Mouse (Mus musculus) limb, embryonic 15.5 days (tissue): ENCODE measurements around the gene Nav2. TPM values are rescaled to one million over a fixed set of nuclear protein-coding genes. Genes with fewer than 3 reads are reported as not detected.

ENCODE experiments used
- ATAC-seq: fragments of 200-750 bp; cut with Nextera tagmentation; 2 replicates; pipeline ENCODE4 v1.8.0; 2017; ENCODE audit warnings: low read depth, moderate TSS enrichment; ENCODE audit not compliant: insufficient number of reproducible peaks, low FRiP score, low TSS enrichment
- H3K27ac ChIP-seq: fragments of 300-500 bp; sonication (generic); 2 replicates; pipeline ENCODE4 v1.5.1; 2015; ENCODE audit warnings: moderate library complexity, mild to moderate bottlenecking, inconsistent platforms
- H3K27me3 ChIP-seq: fragments of 300-500 bp; sonication (generic); 2 replicates; pipeline ENCODE4 v1.6.1; 2015; ENCODE audit warnings: inconsistent platforms
- H3K36me3 ChIP-seq: fragments of 300-500 bp; sonication (generic); 2 replicates; pipeline ENCODE4 v1.6.1; 2015; ENCODE audit warnings: inconsistent platforms
- H3K4me1 ChIP-seq: fragments of 300-500 bp; sonication (generic); 2 replicates; pipeline ENCODE4 v1.6.1; 2015; ENCODE audit warnings: inconsistent platforms
- H3K4me2 ChIP-seq: fragments of 300-500 bp; sonication (generic); 2 replicates; pipeline ENCODE4 v1.6.1; 2015; ENCODE audit warnings: mild to moderate bottlenecking, inconsistent platforms
- H3K4me3 ChIP-seq: fragments of 300-500 bp; sonication (generic); 2 replicates; pipeline ENCODE4 v1.5.1; 2015; ENCODE audit warnings: mild to moderate bottlenecking, inconsistent platforms
- H3K9ac ChIP-seq: fragments of 300-500 bp; sonication (generic); 2 replicates; pipeline ENCODE4 v1.6.1; 2015; ENCODE audit warnings: inconsistent platforms
- H3K9me3 ChIP-seq: fragments of 300-500 bp; sonication (generic); 2 replicates; pipeline ENCODE4 v1.6.1; 2016; ENCODE audit warnings: inconsistent platforms
- WGBS: fragments of 180-500 bp; shearing (Covaris S2); methylation state at CpG from one replicate; pipeline ENCODE4 v1.1.7; 2015; 5-methylcytosine and 5-hydroxymethylcytosine counted together
- polyA plus RNA-seq: library from polyadenylated mRNA; unstranded; fragments of >200 nt; fragmentation: Nextera tagmentation; extraction: Ambion mirVana; gene quantifications from 2 replicates; pipeline ENCODE4 v1.2.1, GENCODE M21; 2015

Gene Nav2
- polyA plus RNA-seq, 1 experiment from 2014 or later: 17.3 TPM

GRCm38 (mm10) chr7:49091921-49092320 is 183.4 kb downstream of the Nav2 start:
- H3K4me2 ChIP-seq: no peak overlapping the region
- ATAC-seq: no peak
- no peak overlapping the region for H3K4me3 ChIP-seq
- 57% methylated on average over 5 of the region's 5 CpGs for WGBS
- H3K36me3 ChIP-seq: no peaks in the 10 kb centered on the region
- H3K9ac ChIP-seq: no peak overlapping the region
- H3K27me3 ChIP-seq: 0 out of 2 replicates have a peak, but pooled peaks cover 8% of the 10 kb centered on the region
- no peaks in the 10 kb centered on the region for H3K9me3 ChIP-seq
- H3K27ac ChIP-seq: no peak overlapping the region
- no peaks in the 10 kb centered on the region for H3K4me1 ChIP-seq

- Histone ChIP-seq H3K9ac (no peak overlapping the region), H3K4me2 (no peak overlapping the region), H3K27me3 (0 out of 2 replicates have a peak, but pooled peaks cover 8% of the 10 kb centered on the region), H3K27ac (no peak overlapping the region), H3K4me1 (no peaks in the 10 kb centered on the region), H3K9me3 (no peaks in the 10 kb centered on the region), H3K4me3 (no peak overlapping the region), H3K36me3 (no peaks in the 10 kb centered on the region)
- 76% methylated on average over 6 of the region's 6 CpGs for WGBS
- ATAC-seq: no peak
Observed at GRCm38 (mm10) chr7:49093596-49093995, 185.1 kb downstream of the Nav2 start.

GRCm38 (mm10) chr7:49094531-49094930 is 186.0 kb downstream of the Nav2 start:
- Histone ChIP-seq H3K4me1 (no peaks in the 10 kb centered on the region), H3K4me3 (no peak overlapping the region), H3K27ac (no peak overlapping the region), H3K9ac (no peak overlapping the region), H3K9me3 (no peaks in the 10 kb centered on the region), H3K27me3 (0 out of 2 replicates have a peak, but pooled peaks cover 4% of the 10 kb centered on the region), H3K36me3 (no peaks in the 10 kb centered on the region), H3K4me2 (no peak overlapping the region)
- no peak for ATAC-seq
- WGBS: 93% methylated on average over 3 of the region's 3 CpGs

GRCm38 (mm10) chr7:49101291-49101690 is 192.8 kb downstream of the Nav2 start:
- no peak overlapping the region for H3K27ac ChIP-seq
- H3K4me3 ChIP-seq: no peak overlapping the region
- no peaks in the 10 kb centered on the region for H3K9me3 ChIP-seq
- no peak overlapping the region for H3K4me2 ChIP-seq
- no peak overlapping the region for H3K9ac ChIP-seq
- WGBS: 71% methylated on average over 1 of the region's 1 CpGs
- no peaks in the 10 kb centered on the region for H3K27me3 ChIP-seq
- no peak for ATAC-seq
- no peaks in the 10 kb centered on the region for H3K36me3 ChIP-seq
- H3K4me1 ChIP-seq: no peaks in the 10 kb centered on the region

DNA sequence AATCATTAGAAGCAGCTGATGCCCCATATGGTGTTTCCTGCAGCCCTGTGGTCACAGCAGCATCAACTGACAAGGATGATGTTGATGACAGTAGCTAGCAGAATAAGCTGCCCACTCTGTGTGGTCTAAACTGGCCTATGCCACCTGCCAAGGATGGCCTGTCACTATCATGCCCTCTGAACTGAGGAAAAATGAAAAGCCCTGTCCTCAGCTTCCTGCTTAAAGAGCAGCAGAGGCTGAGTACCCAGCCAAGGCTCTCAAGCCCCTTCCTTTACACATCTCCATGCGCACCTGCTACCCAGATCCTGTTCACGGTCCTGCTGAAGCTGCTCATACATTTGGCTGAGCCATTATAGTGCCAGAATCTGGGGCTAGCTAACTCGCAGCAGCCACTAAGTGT is 193.7 kb downstream of the Nav2 start:
- no peak overlapping the region for H3K4me3 ChIP-seq
- H3K4me2 ChIP-seq: no peak overlapping the region
- H3K27ac ChIP-seq: no peak overlapping the region
- no peaks in the 10 kb centered on the region for H3K27me3 ChIP-seq
- no peaks in the 10 kb centered on the region for H3K4me1 ChIP-seq
- no peaks in the 10 kb centered on the region for H3K9me3 ChIP-seq
- no peak overlapping the region for H3K9ac ChIP-seq
- WGBS: 80% methylated on average over 3 of the region's 3 CpGs
- no peaks in the 10 kb centered on the region for H3K36me3 ChIP-seq
- ATAC-seq: no peak

DNA sequence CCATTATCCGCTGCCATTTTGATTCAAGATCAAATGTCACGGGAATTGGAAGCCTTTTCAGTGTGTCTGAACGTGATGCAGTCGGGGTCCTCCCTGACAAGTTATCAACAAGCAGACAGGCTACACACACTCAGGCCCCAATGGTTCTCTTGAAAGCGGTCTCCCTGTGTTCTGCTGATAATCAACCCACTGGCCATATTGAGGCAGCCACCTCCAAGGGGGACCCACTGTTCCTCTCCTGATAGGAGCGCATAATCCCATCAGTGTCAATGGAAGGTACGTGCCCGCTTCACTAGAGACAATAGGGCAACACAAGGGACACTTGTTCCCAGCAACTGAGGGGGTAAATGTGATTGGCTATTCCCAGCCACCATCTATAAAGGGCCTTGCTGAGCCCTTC is 195.9 kb downstream of the Nav2 start:
- no peak overlapping the region for H3K4me3 ChIP-seq
- no peaks in the 10 kb centered on the region for H3K27me3 ChIP-seq
- no peak overlapping the region for H3K9ac ChIP-seq
- no peaks in the 10 kb centered on the region for H3K4me1 ChIP-seq
- no peak for ATAC-seq
- no peaks in the 10 kb centered on the region for H3K36me3 ChIP-seq
- WGBS: 90% methylated on average over 8 of the region's 8 CpGs
- no peak overlapping the region for H3K27ac ChIP-seq
- H3K4me2 ChIP-seq: no peak overlapping the region
- H3K9me3 ChIP-seq: no peaks in the 10 kb centered on the region

DNA sequence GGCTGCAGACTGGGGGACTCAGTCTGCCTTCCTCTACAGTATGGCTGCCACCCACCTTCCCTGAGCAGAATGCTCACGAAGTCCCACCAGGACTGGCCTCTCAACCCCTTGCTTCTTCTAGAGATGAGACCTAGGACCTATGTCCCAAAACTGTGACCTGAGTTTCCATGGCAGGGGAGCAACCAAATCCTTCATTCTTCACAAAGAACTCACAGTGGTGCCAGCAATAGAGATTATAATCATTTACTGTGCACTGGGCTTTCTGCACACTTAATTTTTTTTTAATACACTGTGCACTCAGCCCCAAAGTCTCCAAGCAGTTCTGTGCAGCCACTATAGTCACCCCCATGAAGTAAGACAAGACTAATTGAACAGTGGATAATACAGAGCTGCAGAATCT is 196.3 kb downstream of the Nav2 start:
- Histone ChIP-seq H3K27ac (no peak overlapping the region), H3K4me1 (no peaks in the 10 kb centered on the region), H3K9me3 (no peaks in the 10 kb centered on the region), H3K36me3 (no peaks in the 10 kb centered on the region), H3K4me2 (no peak overlapping the region), H3K9ac (no peak overlapping the region), H3K27me3 (no peaks in the 10 kb centered on the region), H3K4me3 (no peak overlapping the region)
- WGBS: 84% methylated on average over 1 of the region's 1 CpGs
- ATAC-seq: no peak

DNA sequence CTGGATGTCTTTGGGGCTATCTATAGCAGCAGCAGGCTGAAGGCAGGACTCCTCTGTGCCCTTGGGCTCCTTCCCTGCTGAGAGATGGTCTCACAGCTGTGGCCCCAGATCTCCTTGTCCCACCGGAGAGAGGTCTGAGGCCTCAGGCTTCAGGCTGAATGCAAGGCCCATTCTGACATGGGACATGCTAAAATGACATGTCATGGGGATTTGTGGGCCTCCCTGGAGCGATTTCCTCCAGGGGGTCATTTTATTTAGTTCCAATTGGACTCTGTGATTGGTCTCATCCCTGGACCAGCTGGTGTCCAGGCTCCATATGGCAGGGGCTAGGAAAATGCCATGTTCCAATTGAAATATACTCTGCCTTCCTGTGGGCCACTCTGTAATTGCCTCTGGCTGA is 197.0 kb downstream of the Nav2 start:
- Histone ChIP-seq H3K9me3 (no peaks in the 10 kb centered on the region), H3K27ac (no peak overlapping the region), H3K4me2 (no peak overlapping the region), H3K4me1 (no peaks in the 10 kb centered on the region), H3K4me3 (no peak overlapping the region), H3K9ac (no peak overlapping the region), H3K36me3 (no peaks in the 10 kb centered on the region), H3K27me3 (no peaks in the 10 kb centered on the region)
- 68% methylated on average over 2 of the region's 2 CpGs for WGBS
- ATAC-seq: no peak

GRCm38 (mm10) chr7:49108076-49108475 is 199.6 kb downstream of the Nav2 start:
- Histone ChIP-seq H3K9ac (no peak overlapping the region), H3K4me3 (no peak overlapping the region), H3K27ac (no peak overlapping the region), H3K4me2 (no peak overlapping the region), H3K27me3 (no peaks in the 10 kb centered on the region), H3K36me3 (no peaks in the 10 kb centered on the region), H3K9me3 (no peaks in the 10 kb centered on the region), H3K4me1 (no peaks in the 10 kb centered on the region)
- WGBS: 67% methylated on average over 5 of the region's 5 CpGs
- ATAC-seq: no peak

DNA sequence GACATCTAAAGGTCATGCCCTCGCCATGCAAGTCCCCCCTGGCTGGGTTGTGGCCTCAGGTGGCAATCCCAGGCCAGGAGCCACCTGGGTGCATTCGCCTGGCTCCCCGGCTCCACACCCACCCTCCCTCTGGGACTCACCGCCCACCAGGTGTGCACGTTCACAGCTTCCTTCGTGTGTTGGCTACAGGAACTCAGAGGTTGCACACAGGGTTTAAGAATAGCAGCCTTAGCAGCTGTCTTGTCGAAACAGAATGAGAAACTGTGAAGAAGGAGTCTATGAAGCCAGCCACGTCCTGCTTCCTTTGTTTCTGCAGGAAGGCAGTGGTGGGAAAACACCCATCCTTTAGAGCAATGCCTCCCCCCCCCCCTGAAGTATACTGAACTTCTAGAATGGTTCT is 210.5 kb downstream of the Nav2 start:
- ATAC-seq: no peak
- 65% methylated on average over 8 of the region's 8 CpGs for WGBS
- H3K27me3 ChIP-seq: peaks cover 45% of the 10 kb centered on the region

DNA sequence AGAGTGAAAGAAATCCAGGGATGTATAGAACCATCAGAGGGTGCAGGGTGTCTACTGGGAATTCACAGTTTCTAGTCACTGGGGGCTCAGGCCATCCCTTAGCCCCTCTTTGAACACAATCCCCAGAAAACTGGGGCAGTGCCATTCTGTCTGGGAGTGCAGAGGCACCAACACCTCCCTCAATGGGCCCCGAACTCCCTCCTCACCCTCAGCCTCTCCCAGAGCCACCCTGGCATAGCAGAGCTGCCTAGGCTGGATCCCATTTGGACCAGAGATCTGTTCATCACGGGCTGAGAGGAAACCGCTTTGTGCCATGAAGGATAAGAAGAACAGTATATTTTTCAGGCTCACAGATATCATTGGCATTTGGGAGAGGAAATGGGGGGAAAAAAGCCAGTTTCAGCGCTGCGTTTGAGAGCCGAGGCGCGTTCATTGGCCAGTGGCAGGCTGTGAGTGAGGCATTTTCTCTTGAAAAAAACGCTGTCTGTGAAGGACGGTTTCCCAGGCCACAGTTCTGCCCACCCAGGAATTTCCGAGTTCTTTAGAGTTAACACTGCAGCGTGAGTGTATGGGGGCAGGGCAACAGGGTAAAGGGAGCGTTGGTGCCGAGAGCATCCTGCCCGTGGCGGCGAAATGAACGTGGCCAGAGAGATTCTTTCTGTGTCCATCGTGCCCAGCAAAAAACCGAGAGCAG is 211.4 kb downstream of the Nav2 start:
- no peaks in the 10 kb centered on the region for H3K9me3 ChIP-seq
- H3K4me2 ChIP-seq: peak overlapping the region; percentile 13; the same call in 1 of the 2 replicates
- H3K27me3 ChIP-seq: peaks cover 41% of the 10 kb centered on the region
- ATAC-seq: no peak
- peaks cover 8% of the 10 kb centered on the region for H3K4me1 ChIP-seq
- H3K4me3 ChIP-seq: no peak overlapping the region
- H3K9ac ChIP-seq: no peak overlapping the region
- WGBS: 49% methylated on average over 20 of the region's 20 CpGs
- H3K36me3 ChIP-seq: no peaks in the 10 kb centered on the region
- H3K27ac ChIP-seq: no peak overlapping the region

More for the DNA sequence above, 210.5 kb downstream of the Nav2 start:
- no peak overlapping the region for H3K4me2 ChIP-seq
- H3K4me3 ChIP-seq: no peak overlapping the region
- H3K9ac ChIP-seq: no peak overlapping the region
- peaks cover 8% of the 10 kb centered on the region for H3K4me1 ChIP-seq
- H3K9me3 ChIP-seq: no peaks in the 10 kb centered on the region
- no peaks in the 10 kb centered on the region for H3K36me3 ChIP-seq
- no peak overlapping the region for H3K27ac ChIP-seq

- H3K4me3 ChIP-seq: no peak overlapping the region
- H3K4me2 ChIP-seq: peak overlapping the region; percentile 13; the same call in 1 of the 2 replicates
- H3K9me3 ChIP-seq: no peaks in the 10 kb centered on the region
- H3K4me1 ChIP-seq: peaks cover 8% of the 10 kb centered on the region
- WGBS: 48% methylated on average over 6 of the region's 6 CpGs
- no peak overlapping the region for H3K9ac ChIP-seq
- no peak overlapping the region for H3K27ac ChIP-seq
- peaks cover 41% of the 10 kb centered on the region for H3K27me3 ChIP-seq
- no peaks in the 10 kb centered on the region for H3K36me3 ChIP-seq
- ATAC-seq: no peak
Observed at GRCm38 (mm10) chr7:49120488-49120864, 212.0 kb downstream of the Nav2 start.
